Mouse (Mus musculus) liver, embryonic 14.5 days (tissue): ENCODE results near the gene Tet3.

Source experiments
- CTCF ChIP-seq: IDR thresholded peaks from 2 replicates; pipeline ENCODE4 v1.5.1; 2016; ENCODE audit warnings: antibody characterized with exemption, low read depth, control low read depth
- EP300 ChIP-seq: IDR thresholded peaks from 2 replicates; pipeline ENCODE4 v1.6.1; 2016; ENCODE audit warnings: antibody characterized with exemption, low read depth

DNA sequence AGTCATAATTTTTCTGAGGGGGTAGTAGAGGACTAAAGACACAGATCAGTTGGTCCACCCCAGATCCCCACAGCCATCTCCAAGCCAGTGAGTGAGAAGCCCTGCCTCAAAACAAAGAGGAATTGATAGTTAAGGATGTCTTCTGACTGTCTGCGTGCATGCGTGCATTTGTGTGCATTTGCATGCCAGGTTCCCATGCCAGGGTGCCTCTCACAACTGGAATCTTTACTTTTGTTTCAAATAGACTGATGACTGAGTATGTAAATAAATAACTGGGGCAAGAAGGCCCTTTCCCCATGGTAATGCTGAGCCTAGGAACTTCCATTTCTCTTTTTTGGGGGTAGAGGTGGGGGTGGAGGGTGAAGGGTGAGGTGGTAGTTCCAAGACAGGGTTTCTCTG, 41.8 kb downstream of the Tet3 start:
- no peak for TF ChIP-seq CTCF
- no peak for TF ChIP-seq EP300
